Mouse (Mus musculus) stomach, embryonic 16.5 days (tissue): ENCODE measurements around the gene Gpank1. TPM values are rescaled to one million over a fixed set of nuclear protein-coding genes. Genes with fewer than 3 reads are reported as not detected.

Experiments used
- ATAC-seq: fragments of 200-750 bp; cut with Nextera tagmentation; 2 replicates; pipeline ENCODE4 v1.8.0; 2017; ENCODE audit warnings: moderate number of reproducible peaks, moderate TSS enrichment; ENCODE audit not compliant: insufficient read depth, low FRiP score
- H3K27ac ChIP-seq: fragments of 300-500 bp; sonication (generic); 2 replicates; pipeline ENCODE4 v1.5.1; 2014; ENCODE audit warnings: low read length
- H3K27me3 ChIP-seq: fragments of 300-500 bp; sonication (generic); 2 replicates; pipeline ENCODE4 v1.6.1; 2014; ENCODE audit warnings: low read length, control low read depth, mixed read lengths; ENCODE audit not compliant: control insufficient read depth, insufficient read depth
- H3K36me3 ChIP-seq: fragments of 300-500 bp; sonication (generic); 2 replicates; pipeline ENCODE4 v1.6.1; 2014; ENCODE audit warnings: low read length; ENCODE audit not compliant: control insufficient read depth, insufficient read depth
- H3K4me1 ChIP-seq: fragments of 300-500 bp; sonication (generic); 2 replicates; pipeline ENCODE4 v1.6.1; 2014; ENCODE audit warnings: low read length, control low read depth, mixed read lengths; ENCODE audit not compliant: control insufficient read depth, insufficient read depth
- H3K4me2 ChIP-seq: fragments of 300-500 bp; sonication (generic); 2 replicates; pipeline ENCODE4 v1.6.1; 2014; ENCODE audit warnings: low read depth, low read length, mixed read lengths
- H3K4me3 ChIP-seq: fragments of 300-500 bp; sonication (generic); replicated peaks from 2 replicates; pipeline ENCODE4 v1.5.1; 2014; ENCODE audit warnings: mild to moderate bottlenecking, low read length
- H3K9ac ChIP-seq: fragments of 300-500 bp; sonication (generic); 2 replicates; pipeline ENCODE4 v1.6.1; 2014; ENCODE audit warnings: low read length
- H3K9me3 ChIP-seq: fragments of 300-500 bp; sonication (generic); replicated peaks from 2 replicates; pipeline ENCODE4 v1.6.1; 2016; ENCODE audit warnings: low read length, control low read depth; ENCODE audit not compliant: control insufficient read depth
- WGBS: fragments of 180-500 bp; shearing (Covaris S2); extraction: QIAGEN DNeasy Blood & Tissue Kit; methylation state at CpG from one replicate; pipeline ENCODE4 v1.1.7; 2014; 5-methylcytosine and 5-hydroxymethylcytosine counted together
- polyA plus RNA-seq: library from polyadenylated mRNA; unstranded; fragments of >200 nt; fragmentation: Nextera tagmentation; extraction: Ambion mirVana; gene quantifications from 2 replicates; pipeline ENCODE4 v1.2.1, GENCODE M21; 2015

Gpank1 gene
- polyA plus RNA-seq, 1 experiment from 2014 or later: 18.1 TPM

DNA sequence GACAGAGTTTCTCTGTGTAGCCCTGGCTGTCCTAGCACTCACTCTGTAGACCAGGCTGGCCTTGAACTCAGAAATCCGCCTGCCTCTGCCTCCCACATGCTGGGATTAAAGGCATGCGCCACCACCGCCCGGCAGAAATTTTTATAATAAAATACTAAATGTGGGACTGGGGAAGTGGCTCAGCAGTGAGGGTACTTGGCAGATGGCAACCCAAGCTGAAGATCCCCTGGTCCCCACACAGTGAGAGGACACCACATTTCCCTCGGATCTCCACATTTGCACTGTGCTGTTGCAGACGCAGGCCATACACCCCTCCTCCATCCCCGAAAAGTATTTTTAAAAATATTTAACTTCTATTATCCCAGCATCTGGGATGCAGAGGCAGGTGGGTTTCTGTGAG is 12.3 kb downstream of the Gpank1 start:
- no peaks in the 10 kb centered on the region for H3K9me3 ChIP-seq
- no peak overlapping the region for H3K4me3 ChIP-seq
- no peaks in the 10 kb centered on the region for H3K36me3 ChIP-seq
- no peak overlapping the region for H3K27ac ChIP-seq
- no peak overlapping the region for H3K9ac ChIP-seq
- H3K27me3 ChIP-seq: no peaks in the 10 kb centered on the region
- 96% methylated on average over 7 of the region's 7 CpGs for whole genome bisulfite sequencing
- no peak for ATAC-seq
- H3K4me1 ChIP-seq: peaks cover 15% of the 10 kb centered on the region
- H3K4me2 ChIP-seq: no peak overlapping the region

DNA sequence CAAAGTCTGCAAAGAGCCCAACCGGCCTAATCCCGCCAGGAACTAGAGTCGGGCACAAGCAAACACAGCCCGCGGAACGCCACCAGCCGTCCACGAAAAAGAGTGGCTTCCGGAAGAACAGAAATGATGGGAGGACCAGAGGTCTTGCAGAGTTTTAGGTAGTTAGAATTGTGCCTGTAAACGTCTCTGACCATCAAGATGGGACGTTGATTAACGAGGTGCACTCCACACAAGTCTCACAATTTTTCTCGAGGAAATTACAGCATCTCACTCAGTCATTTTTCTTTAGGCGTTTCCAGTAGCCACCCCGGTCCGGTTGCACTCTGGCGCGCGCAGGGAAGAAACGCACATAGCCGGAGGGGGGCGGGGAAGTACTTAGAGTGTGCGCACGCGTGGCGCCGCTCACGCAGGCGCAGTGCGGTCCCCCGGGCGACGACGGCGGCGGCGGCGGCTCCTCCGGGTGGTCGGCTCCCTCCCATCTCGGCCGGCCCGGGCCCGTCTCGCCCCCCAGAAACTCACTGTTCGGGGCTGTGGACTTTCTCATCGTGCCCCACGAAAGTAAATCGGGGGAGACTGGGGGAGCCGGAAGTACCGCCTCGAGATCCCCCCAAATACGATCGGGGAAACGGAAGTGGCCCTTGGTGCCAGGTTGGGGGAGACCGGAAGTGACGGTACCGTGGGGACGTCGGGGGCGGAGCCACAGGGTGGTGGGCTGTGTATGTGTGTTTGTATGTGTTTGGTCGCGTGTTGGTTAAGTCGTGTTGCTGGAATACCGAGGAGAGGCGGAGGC is 13.7 kb downstream of the Gpank1 start, which contains the start of gene Bag6:
TSS of gene Bag6 (plus strand) at position 378 of the 790 bp plus-strand sequence.
- Histone ChIP-seq H3K27me3 (no peaks in the 10 kb centered on the region), H3K27ac (peak within 1 kb of the TSS; percentile 97), H3K9me3 (no peaks in the 10 kb centered on the region), H3K4me2 (peak within 1 kb of the TSS; percentile 90), H3K9ac (peak within 1 kb of the TSS; percentile 89), H3K4me1 (peaks cover 14% of the 10 kb centered on the region), H3K36me3 (no peaks in the 10 kb centered on the region), H3K4me3 (peak within 1 kb of the TSS; percentile 77)
- peak; percentile 96 for ATAC-seq
- WGBS: under 1% methylated on average over 66 of the region's 66 CpGs

DNA sequence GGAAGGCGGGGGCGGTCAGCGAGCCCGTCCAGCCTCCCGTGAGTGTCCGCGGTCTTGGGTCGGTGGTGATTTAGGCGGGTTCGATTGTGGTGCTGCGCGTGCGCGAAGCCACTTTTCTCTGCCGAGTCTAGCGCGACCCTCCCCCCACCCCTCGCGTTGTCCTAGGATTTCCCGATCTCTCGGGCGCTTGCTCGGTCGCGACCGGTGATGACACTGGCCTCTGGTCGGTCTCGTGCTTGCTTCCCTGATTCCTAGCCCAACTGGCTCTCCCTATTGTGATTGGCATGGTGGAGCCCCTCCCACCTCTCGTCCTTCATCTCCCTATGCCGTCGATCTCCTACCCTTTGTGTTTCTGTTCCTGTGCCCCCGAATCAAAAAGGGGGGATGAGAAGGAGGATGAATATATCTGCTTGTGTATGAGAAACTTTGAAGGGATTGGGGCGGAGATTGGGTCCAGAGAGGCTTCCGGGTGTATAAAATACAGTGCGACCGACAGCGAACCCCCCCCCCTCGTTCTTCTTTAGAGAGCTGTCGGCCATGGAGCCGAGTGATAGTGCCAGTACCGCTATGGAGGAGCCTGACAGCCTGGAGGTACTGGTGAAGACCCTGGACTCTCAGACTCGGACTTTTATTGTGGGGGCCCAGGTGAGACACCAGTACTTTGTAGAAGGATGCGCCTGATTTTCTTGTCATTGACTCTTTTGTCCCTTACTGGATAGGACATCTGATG is 14.5 kb downstream of the Gpank1 start:
- under 1% methylated on average over 43 of the region's 43 CpGs for WGBS
- Histone ChIP-seq H3K4me2 (peak overlapping the region; percentile 90), H3K36me3 (no peaks in the 10 kb centered on the region), H3K4me3 (peak overlapping the region; percentile 77), H3K27ac (peak overlapping the region; percentile 97), H3K4me1 (peaks cover 14% of the 10 kb centered on the region), H3K9ac (peak overlapping the region; percentile 89), H3K9me3 (no peaks in the 10 kb centered on the region), H3K27me3 (no peaks in the 10 kb centered on the region)
- ATAC-seq: peak; percentile 41

DNA sequence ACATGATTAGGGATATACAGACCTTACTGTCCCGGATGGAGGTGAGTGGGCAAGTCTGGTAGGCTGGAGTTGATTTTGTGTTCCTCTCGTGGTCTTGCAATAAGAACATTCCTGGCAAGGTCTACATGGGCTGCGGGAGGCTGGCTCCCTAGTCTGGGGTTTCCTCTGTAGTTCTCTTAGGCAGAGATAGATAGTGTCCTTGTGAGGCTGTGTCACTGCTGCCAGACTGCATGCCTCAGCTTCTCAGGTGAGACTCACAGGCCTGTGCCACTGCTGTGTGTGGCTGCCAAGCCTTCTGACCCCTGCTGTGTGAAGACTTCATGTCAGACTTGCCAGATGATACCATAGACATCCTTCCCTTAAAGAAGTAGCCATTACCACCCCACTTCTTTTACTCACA is 18.0 kb downstream of the Gpank1 start:
- Histone ChIP-seq H3K27me3 (no peaks in the 10 kb centered on the region), H3K4me3 (no peak overlapping the region), H3K9ac (no peak overlapping the region), H3K4me2 (no peak overlapping the region), H3K9me3 (no peaks in the 10 kb centered on the region), H3K36me3 (peaks cover 26% of the 10 kb centered on the region), H3K4me1 (peaks cover 14% of the 10 kb centered on the region), H3K27ac (no peak overlapping the region)
- 99% methylated on average over 3 of the region's 3 CpGs for WGBS
- ATAC-seq: no peak

DNA sequence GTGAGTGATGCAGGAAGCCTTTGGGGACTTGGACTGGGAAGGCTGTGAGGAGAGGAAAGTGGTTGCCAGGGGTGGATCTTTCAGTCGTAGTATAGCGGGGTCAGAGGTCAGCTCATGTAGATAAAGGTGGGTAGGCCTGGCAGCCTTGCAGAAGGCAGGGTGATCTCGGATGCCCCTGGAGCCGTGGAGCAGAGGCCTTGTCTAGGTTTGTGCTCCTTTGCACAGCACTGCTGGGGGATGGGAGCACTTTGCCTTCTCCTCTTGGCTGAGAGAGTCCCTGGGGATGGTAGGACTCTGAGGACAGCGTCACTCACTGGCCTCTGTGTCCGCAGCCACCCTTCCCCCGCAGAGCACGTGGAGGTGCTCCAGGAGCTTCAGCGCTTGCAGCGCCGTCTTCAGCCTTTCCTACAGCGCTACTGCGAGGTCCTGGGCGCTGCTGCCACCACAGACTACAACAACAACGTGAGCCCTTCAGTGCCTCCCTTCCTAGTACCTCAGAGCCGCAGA is 19.3 kb downstream of the Gpank1 start:
- Histone ChIP-seq H3K4me1 (peaks cover 14% of the 10 kb centered on the region), H3K4me2 (no peak overlapping the region), H3K9ac (no peak overlapping the region), H3K9me3 (no peaks in the 10 kb centered on the region), H3K27me3 (no peaks in the 10 kb centered on the region), H3K4me3 (no peak overlapping the region), H3K36me3 (peaks cover 26% of the 10 kb centered on the region), H3K27ac (no peak overlapping the region)
- no peak for ATAC-seq
- 73% methylated on average over 16 of the region's 16 CpGs for WGBS

DNA sequence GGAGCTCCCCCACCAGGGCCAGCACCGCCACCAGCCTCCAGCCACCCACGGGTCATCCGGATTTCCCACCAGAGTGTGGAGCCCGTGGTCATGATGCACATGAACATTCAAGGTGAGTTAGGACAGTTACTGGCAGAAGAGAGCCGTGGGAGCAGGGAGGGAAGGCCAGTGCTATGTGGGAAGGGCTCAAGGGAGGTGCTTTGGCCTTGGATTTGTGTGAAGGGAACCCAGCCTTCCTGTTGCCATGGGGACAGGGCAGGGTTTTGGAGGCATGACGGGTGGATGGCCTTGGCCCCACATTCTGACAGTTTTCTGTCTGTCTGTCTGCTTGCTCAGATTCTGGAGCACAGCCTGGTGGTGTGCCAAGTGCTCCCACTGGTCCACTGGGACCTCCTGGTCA is 20.7 kb downstream of the Gpank1 start:
- H3K27me3 ChIP-seq: no peaks in the 10 kb centered on the region
- ATAC-seq: no peak

DNA sequence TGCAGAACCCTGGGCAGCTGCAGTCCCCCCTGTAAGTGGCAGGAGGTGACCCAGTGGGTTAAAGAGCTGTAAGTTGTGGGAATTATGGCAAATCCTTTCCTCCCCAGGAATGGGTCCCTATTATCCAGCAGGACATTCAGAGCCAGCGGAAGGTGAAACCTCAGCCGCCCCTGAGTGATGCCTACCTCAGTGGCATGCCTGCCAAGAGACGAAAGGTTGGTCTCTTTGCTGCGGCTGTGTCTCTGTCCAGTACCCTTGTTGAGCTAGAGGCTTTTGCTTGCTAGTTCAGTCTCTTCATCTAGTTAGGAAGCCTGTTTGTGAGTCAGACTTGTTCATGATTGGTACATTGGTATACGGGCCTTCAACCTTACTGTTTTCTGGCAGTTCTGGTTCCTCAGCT is 24.9 kb downstream of the Gpank1 start:
- WGBS: 89% methylated on average over 5 of the region's 5 CpGs
- Histone ChIP-seq H3K36me3 (peaks cover 50% of the 10 kb centered on the region), H3K27ac (no peak overlapping the region), H3K27me3 (no peaks in the 10 kb centered on the region), H3K9me3 (no peaks in the 10 kb centered on the region), H3K4me3 (no peak overlapping the region), H3K9ac (no peak overlapping the region), H3K4me1 (no peaks in the 10 kb centered on the region), H3K4me2 (no peak overlapping the region)
- no peak for ATAC-seq

More for the DNA sequence above, 20.7 kb downstream of the Gpank1 start:
- Histone ChIP-seq H3K9ac (no peak overlapping the region), H3K4me1 (peaks cover 5% of the 10 kb centered on the region), H3K36me3 (peaks cover 32% of the 10 kb centered on the region), H3K27ac (no peak overlapping the region), H3K4me2 (no peak overlapping the region), H3K9me3 (no peaks in the 10 kb centered on the region), H3K4me3 (no peak overlapping the region)
- 89% methylated on average over 6 of the region's 6 CpGs for WGBS

DNA sequence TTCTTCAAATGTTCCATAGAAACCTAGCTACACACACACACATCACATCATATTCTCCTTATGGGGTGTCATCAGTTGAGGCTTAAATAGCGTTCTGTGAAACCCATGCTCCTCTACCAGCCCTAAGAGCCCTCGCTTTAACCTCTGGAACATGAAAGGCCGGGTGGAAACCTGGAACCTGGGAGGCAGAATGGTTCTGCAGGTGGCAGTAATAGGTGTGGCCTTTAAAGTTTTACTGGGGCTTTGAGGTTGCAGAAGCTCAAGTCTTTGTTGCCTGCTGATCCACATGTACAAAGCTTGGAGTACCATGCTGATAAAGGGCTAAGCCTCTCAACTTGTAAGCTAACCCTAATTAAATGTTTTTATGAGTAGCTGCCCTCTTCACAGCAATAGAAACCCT is 26.1 kb downstream of the Gpank1 start:
- 54% methylated on average over 3 of the region's 3 CpGs for WGBS
- Histone ChIP-seq H3K4me1 (no peaks in the 10 kb centered on the region), H3K4me3 (no peak overlapping the region), H3K4me2 (no peak overlapping the region), H3K9ac (no peak overlapping the region), H3K9me3 (no peaks in the 10 kb centered on the region), H3K36me3 (peaks cover 43% of the 10 kb centered on the region), H3K27ac (peak overlapping the region; percentile 38; the same call in 1 of the 2 replicates), H3K27me3 (no peaks in the 10 kb centered on the region)
- no peak for ATAC-seq
